Mouse (Mus musculus) bone marrow macrophage, adult 2 months (primary cell): ENCODE data around the gene Vars2.

Source experiments
- CTCF ChIP-seq: IDR thresholded peaks from 2 replicates; pipeline ENCODE4 v1.5.1; 2012; ENCODE audit warnings: low read depth, mild to moderate bottlenecking, low read length, moderate library complexity
- POLR2A ChIP-seq: IDR thresholded peaks from 2 replicates; pipeline ENCODE4 v1.6.1; 2012; ENCODE audit warnings: mild to moderate bottlenecking, low read depth, low read length, borderline replicate concordance

DNA sequence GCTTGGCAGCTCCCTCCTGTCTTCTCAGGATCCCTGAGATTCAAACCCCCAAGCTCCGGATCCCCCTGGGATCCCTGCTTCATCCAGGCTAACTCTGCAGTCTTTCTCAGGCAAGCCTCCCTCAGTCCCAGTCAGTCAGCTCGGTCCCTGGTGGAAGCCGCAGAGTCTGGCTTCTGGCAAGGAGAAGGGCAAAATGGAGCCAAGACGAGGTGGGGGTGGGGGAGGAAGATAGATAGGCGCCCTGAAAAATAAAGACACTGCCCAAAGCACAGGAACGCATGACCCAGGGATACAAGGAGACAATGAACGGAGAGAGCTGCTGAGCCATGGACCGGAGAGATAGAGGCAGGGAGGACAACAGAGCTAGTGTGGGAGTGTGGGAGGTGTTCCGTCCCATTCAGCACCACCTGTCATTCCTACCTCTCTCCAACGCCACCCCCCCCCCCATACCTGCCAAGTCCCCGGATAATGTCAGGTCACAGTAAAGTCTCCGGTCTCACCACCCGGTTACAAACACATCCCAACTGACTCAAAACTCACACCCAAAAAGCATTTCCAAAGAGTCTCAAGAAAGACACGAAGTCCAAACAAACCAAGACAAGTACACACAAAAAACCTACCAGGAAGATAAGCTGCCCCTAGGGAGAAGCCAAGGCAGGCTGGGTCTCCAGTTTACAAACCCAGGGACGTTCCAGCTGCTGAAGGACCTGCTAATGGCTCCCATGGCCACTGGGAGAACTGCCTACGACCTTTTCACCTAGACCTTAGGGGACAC lies 34.0 kb upstream of the Vars2 start:
- no peak for TF ChIP-seq CTCF
- no peak for TF ChIP-seq POLR2A
